Mouse (Mus musculus) inflammation-experienced regulatory T-cells, adult 6 months (primary cell): Measurements from ENCODE around the gene Bach2. TPM values are rescaled to one million over a fixed set of nuclear protein-coding genes. Genes with fewer than 3 reads are reported as not detected.

Experiments
- ATAC-seq: one replicate; pipeline ENCODE4 v1.8.0; 2017
- polyA plus RNA-seq, 3 experiments: library from polyadenylated mRNA; unstranded; fragments of 100-300 nt; shearing (Covaris generic); gene quantifications; one replicate each; pipeline ENCODE4 v1.2.1; 2017

Bach2 gene
- polyA plus RNA-seq, 3 experiments from 2014 or later = 1.9 to 18.4 (median 14.6) TPM

DNA sequence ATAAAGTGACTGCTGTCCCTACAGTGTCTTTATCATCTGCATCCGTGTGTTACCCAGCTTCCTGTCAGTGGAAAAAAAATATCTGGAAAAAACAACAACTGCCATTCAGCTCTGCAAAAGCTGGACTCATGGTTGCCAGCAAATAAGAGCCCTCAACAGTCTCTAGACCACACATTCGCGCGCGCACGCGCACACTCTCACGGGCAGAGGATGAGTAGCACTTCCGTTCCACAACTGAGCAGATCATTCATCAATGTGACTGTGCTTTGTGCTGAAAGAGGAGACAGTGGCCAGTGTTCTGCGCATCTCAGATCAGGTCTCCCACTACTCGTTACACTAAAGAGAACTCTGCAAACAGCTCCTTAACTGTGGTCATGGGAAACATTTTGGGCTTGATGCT is 265.6 kb downstream of the Bach2 start:
- ATAC-seq = no peak

DNA sequence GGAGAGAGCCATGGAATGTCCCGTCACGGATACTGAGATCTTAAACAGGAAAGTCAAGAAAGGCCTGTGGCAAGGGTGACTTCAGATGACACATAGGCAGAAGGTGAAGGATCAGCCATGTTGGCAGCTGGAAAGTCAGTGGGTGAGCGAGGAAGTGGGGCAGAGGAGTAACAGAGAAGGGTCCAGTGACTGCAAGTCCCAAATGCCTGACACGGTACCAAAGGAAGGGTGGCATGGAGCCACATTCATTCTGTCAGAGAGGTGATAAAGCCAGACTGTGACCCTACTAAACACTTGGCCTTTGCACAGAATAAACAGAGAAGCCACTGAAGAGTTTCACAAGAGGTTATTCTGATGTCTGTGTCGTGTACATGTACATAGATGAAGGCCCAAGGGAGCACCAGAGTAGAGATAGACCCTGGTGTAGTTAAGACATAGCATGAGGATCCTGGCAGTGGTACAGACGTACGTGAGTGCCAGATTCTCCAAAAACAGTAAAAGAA is 267.8 kb downstream of the Bach2 start:
- ATAC-seq = no peak

DNA sequence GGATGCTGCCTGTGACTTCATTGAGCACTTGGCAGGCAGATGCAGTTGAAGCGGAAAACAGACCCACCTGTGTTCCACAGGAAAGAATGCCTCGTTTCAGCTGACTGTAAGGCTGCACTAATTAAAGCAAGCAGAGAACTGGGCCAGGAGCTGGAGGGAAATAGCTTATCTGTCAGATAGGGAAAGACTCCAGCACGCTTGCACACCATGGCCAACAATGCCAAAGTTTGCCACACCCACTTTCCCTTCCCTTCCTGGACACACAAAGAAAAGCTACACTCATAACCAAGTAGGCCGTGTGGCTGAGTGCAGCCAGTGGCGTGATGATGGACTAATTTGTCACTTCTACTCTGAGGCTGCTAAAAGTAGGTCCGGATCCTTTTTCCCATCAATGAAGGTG is 268.4 kb downstream of the Bach2 start:
- no peak for ATAC-seq

DNA sequence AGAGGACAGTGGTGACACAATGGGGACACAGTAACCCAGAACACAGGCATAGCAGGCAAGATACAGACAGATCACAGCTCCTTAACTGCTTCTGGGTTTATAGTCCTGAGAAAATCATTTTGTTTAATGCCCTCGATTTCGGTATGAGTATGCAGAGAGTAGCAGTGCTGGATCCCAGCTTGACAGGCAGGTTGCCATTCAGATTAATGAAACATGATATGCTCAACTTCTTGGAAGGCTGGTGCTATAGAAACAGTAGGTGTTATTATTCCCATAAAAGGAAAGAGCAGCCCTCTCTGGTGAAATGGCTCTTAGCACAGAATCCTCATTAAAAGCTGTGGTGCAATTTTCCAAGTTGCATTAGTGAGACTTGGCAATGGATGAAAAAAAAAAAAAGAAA is 270.0 kb downstream of the Bach2 start:
- no peak for ATAC-seq

DNA sequence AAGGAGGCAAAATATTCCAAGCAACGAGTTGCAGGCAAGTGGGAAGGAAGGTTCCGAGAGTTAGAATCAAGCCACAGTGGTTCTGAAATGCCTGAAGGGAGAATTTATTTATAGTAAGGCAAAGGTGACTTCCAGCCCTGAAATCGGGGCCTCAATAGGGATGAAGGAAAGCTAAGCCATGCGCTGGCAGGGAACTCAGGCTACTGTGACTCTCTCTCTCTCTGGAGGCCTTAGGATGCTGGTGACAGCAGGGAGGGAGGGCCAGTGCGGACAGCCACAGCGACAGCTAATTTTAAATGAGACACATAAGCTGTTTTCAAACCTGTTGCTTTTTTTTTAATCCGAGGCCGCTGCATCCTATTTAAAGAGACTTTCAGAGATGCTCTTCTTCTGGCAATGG is 270.4 kb downstream of the Bach2 start:
- ATAC-seq = no peak

DNA sequence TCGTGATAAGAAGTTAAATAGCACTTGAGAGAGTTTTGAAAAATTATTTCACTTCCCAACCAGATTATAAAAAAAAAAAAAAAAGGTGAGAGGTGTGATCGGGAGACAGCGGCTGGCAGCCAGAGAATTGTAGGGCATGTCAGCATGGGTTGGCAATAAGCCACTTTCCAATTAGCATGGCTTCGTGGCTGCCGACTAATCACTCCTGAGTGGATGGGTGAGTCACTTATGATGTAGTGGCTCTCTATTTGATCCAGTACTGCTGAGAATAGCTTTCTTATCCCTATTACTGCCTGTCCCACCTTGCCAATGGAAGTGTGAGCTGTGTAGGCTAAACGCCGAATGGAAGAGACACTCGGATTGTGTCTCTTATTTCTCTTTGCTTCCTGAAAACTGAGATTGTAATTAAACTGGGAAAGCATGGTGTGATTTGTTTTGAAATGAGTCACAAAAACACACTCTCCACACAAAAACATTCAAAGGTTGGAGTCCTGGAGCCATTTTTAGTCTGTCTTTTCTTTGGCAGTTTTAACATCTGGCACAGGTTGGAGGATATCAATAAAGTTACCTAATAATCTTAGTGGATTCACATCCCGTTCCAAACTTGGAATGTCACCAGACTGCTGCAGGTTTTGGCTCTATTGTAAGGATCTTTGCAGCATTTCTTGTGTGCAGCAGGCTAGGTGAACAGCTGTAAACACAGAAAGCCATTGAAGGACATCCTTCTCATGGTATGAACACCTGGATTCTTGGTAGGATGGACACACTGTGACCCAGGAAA is 271.4 kb downstream of the Bach2 start:
- ATAC-seq = no peak

DNA sequence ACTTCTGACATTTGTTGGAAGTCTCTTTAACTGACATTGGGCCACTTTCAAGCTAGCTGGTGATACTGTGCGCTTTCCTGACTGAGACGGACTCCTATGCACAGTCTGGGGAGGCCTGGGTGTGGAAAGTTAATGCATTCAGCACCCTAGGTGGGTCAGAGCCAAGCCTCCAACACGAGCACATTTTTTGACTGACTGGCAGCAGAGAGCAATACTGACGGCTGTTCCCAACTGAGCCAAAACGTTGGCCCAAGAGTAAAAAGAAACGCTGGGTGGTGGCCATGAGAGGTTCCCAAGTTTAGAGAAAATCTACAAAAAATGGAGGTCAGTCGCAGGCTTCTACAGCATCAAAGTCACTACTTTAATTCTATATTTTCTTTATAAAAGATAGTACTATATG is 272.3 kb downstream of the Bach2 start:
- ATAC-seq = no peak

DNA sequence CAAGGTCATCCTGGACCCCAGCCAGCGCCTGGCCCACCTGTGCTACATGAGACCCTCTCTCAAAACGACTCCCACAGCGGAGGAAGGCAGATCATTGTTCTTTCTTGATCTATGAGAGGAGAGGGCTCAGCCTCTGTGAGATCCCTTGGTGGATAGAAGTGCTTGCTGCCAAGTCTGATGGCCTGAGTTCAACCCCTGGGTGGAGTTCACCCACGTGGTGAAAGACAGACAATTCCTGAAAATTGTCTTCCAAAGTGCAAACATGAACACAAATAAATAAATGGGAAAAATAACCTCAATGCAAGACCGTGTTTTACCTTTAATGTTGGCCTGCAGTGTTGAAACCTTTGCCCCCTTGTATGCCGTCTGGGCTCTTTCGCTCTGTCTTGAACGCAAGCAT is 277.5 kb downstream of the Bach2 start:
- ATAC-seq = no peak

DNA sequence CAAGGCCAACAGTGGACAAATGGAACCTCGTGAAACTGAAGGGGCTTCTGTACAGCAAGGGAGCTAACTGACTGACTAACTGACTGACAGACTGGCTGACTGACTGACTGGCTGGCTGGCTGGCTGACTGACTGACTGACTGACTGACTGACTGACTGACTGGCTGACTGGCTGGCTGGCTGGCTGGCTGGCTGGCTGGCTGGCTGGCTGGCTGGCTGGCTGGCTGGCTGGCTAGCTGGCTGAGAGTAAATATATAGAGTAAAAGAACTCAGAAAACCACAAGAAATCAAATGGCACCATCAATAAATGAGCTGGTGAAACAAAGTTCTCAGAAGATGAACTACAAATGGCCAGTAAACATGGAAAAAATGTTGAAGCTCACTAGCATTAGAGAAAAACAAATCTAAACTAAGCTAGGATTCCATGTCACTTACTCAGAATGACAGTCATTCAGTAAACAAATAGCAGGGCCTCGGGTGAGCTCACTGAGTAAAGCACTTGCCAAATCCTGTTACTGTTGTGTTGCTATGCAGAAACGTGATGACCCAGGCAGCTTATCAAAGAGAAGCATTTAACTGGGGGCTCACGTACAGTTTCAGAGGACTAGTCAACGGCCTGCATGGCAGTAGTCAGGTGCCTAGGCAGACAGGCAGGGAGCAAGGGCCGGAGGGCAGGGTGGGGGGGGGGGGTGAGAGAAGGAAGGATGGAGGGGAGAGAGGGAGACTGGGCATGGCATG is 280.4 kb downstream of the Bach2 start:
- ATAC-seq = no peak

DNA sequence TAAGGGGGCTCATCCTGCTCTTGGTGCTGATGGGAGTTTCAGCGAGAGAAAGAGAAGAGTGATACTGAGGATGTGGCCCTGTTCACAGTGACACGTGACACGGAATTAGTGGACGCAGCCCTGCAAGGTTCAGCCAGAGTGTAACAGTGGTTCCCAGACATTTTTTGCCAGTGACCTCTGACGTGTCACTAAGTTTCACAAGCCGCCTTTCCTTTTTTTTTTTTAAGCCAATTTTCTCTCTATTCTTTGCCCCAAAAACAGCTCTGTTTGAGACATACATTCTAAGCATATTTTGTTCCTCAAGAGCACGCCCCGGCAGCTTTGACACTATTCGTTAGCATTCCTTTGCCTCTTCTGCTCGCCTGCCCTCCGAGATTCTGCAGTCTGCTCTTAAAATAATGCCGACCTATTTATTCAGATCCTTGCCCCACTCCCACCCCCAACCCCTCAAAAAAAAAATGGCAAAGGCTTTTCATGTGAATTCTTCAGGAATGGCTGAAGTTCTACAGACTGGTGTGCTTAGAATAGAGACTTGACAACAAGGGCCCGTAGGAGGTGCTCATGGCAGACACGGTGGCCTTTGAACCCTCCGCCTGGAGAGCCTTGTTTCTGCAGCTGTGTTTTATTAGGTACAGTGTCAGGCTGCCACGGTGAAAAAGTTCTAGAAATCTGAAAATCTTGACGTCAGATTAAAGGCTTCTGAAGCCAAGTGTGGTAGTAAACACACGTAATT is 282.2 kb downstream of the Bach2 start:
- ATAC-seq = no peak

DNA sequence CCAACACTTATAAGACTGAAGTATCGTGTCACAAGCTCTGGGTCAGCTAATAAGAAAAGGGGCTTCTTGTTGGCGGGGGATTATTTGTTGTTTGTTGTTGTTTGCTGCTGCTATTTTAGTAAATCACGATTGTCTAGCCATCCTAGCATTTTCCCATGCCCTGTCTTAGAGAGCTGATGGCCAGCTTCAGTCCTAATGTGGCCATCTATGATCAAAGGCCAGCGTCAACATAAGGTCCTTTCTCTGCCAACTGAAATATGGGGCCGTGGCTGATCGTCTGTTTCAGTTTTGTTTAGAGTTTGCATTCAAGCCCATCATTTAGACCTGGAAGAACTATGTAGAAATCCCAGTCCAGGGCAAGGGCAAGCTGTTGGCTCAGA is 282.7 kb downstream of the Bach2 start:
- ATAC-seq = no peak

DNA sequence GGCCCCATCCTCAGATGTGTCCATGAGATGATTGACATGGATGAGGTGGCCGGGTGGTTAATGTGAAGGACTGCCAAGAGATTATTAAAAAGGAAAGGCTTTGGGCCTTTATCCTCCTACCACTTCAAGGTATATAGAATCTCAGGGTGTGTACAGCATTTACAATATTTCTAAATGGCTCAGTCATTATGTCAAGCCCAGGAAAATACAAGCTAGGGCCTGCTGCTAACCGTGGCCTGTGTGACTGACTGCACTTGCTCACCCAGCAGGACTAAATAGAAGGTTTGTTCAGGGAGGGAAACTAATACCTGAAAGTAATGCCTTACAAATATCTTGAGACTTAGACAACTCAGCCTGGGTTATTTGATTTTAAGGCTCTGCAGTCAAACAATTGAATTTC is 283.4 kb downstream of the Bach2 start:
- no peak for ATAC-seq

DNA sequence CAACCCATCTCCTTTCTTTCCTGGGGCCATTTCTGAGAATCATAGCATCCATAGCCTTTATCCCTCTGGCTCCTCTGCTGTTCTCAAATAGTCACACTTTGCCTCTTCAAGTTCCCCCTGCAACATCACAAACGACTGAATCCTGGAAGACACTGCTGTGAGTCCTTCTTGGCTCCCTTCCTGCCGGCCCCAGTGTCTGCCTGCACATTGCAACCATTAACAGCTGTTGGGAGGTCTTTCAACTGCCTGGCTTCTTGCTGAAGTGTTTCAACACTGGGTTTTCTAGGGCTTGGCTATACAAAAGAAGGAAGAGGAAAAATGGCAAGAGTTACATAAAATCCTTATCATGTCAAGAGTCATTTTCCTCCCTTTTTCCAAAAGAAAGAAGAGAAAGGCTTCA is 285.7 kb downstream of the Bach2 start:
- ATAC-seq = no peak

DNA sequence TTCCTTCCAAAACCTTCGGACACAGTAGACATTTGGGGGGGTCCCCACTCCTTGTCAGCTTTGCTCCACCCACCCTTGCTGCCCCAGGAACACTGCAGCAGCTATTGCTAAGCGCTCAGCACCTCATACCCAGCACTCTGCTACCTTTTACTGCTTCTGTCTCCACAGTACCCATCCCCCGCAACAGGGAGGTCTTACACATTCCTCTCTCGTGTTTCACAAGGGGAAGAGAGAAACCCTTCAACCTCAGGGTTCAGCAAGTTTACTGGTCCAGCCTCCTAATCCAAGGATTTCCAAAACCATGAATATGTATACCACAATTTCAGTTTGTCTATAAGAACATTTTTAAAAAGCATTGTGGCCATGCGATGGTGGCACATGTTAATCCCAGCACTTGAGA is 286.4 kb downstream of the Bach2 start:
- ATAC-seq = no peak

DNA sequence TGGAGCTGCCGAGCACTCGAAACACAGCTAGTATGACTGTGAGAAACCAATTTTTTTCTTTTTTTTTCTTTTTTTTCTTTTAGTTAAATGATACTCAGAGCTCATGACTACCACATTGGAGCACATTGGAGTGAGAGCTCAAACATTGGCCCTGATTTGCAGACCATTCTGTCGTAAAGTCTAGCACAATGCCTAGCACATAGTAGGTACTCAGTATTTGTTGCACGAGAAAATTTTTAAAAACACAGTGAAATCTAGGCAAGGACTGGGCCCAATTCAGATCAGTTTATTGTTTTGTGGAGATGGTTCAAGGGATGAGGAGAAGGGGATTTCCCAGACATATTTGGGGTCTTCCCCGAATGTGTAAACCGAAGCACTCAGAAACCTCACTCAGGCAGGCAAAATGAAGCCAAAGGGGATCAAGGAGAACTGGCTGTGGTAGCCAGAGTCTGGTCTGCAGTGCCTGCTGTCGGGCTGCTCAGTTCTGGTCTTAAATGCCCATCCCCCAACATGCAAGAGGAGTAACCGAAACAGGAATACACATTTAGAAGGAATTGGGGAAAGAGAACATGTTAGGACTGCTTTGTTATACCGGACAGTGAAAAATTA is 287.7 kb downstream of the Bach2 start:
- ATAC-seq = no peak

DNA sequence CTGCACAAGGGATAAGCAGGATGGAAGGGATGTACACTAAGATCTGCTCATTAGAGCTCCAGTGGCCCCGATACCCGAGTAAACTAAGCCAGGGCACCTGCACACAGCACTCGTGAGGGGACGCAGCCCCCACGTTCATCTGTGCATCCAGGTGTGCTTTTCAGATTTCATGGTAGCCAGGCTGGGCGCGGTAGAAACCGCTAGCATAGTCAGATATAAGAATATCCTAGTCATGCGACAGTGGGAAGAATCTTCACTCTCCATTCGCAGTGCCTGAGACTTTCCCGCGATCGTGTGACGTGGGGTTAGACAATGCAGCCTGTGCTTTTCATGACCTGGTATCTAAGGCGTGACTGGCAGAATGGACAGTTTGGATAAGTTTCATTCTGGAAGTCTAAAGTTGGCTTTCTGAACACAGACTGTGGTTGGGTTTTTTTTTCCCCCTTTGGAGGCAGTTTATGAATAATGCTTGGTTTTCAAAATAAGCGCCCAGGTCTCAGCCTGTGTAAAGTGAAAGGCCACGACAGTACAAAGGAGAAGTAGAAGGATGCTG is 290.9 kb downstream of the Bach2 start:
- ATAC-seq = no peak

DNA sequence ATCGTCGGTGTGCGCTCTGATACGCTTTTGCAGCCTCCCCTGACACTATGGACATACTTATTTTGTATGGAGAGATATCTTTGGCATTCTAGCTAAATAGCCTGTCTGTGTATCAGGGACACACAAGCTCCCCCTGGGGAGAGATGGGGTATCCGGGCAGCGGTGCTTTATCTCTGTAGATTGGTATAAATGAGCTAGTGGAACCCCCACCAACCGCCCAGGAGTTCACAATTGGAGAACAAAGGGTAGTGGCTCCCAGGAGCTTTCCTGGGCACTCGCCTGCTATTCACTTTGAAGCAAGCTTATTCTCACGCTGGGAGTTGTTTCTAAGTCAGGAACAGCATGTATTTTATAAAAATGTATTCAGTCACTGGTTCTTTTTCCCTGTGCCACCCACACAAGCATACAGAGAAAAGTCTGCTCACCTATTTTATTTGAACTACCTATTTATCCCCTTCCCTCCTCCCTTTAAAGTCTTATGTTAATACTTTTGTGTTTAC is 291.9 kb downstream of the Bach2 start:
- ATAC-seq = no peak

DNA sequence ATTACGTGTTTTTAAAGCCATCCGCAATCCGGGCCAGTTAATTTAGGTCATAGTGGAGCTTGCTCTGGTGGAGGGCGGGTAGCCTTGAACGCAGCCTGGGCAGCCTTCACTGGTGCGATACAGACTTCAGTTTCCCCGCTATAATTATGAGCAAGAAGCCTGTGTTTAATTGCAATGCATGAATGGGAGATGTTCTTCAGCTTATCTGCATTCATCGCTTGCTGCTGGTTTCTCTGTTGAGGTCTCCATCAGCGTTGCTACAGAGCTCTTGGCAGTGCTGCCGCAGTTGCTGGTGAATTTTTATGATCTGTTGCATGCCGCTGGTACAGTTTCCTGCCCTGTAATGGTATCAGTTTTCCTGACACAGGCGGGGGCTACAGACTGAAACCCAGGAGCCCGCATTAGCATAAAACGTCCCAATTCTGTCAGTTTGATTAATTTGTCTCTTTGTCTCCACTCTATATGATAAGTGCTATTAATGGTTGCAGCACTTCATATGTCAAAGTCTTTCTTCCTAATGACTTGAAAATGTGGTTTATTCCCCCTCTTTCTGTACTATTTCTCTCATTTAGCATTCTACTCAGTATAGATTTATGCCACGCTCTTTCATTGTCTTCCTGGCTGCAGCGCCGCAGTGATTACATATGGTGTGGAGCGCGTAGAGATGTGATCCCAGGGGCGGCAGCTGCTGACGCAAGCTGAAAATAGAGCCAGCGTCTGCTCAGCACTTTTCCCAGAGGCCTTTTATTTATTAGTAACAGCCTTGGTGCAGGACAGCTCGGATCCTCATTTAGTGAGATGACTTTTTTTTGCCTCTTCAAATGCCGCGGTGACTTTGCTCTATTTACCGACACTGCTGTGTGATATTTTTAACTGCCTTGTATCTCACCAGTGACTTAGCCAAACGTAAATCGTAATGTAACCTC is 292.6 kb downstream of the Bach2 start:
- ATAC-seq = no peak

DNA sequence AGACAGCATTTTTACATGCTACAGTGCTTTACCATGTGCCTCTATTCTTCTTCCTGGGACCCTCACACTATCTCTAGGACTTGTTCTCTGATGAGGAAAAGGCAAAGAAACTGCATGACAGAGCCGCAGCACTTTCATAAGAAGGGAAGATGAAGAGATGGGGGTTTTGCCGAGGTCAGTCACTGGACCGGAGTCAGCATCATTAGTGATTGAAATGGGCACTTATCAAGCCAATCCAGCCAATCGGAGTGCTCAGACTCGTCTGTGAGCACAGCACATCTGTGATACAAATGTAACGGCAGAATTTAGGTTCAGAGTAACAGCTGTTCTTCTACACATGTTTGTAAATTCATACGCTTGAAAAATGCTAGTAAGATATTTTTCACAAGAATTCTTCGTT is 293.5 kb downstream of the Bach2 start:
- ATAC-seq = no peak

DNA sequence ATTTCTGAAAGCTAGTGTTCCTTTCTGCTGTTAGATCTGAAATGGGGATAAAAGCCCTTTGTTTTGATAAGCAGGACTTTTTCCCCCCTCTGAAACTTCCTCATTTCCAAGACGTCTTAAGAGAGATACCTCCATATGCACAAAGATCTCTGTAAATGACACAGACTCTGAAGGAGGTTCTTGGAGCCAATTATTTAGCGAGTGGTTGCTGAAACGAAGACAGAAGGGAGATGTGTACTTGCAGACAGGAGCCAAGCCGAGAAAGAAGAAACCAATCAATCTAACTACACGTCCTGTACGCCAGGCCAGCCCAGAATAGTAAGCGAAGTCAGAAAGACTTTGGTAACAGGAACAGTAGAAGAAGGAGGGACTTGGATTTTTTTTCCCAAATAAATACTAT is 295.1 kb downstream of the Bach2 start:
- no peak for ATAC-seq

DNA sequence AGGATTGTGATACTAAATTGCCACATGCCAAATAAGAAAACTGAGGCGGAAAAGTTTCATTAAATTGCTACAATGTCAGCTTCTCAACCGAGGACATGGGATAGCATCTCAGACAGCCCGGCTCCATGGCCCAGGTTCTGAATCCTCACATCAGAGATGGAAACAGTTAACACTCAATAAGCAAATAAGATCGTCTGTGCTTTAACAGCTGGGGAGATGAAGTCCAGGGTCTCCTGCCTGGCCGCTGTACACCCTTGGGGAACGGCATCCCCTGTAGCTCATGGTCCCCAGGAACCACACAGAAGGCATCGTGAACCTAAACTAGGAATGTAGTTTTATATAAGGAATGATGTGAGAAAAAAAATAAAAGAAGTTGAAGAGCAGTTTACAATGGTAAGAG is 297.0 kb downstream of the Bach2 start:
- no peak for ATAC-seq
